ENCODE assay signal across 8 mouse cellular contexts in the genomic region with DNA sequence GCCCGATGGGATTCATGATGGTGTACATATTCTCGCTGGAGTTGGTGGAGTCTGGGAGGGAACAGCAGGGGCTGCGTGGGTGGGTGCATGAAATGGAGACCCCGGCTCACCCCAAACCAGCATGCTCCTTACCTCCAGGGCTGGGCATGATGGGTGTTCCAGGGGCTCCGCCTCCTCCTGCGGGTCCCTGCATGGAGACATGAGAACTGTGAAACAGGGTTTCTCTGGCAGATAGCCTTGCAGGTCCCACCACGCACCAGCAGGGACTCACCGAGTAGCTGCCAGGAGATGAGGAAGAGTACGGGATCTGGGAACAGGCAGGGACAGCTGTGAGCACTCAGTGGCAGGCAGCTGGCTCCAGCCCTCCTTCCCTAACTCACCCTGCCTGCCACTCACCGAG. TPM values are rescaled to one million over a fixed set of nuclear protein-coding genes. Genes with fewer than 3 reads are reported as not detected.
DNase-seq lines count a peak whose midpoint lies in the region; ATAC-seq and TF ChIP-seq lines count a peak whose summit lies in the region.
"Had no signal": no experiment of that assay in that cellular context is flagged by ENCODE, and none has a peak within 500 bp of the region (broad histone marks: within the 10 kb centered on the region; RNA-seq: fewer than 3 reads in every experiment).

No protein-coding gene starts in this region.

- no peak overlapping the region for H3ac ChIP-seq in myocyte (ENCODE audit: control insufficient read depth, insufficient read length)

- H3K9ac ChIP-seq in embryonic facial prominence, embryonic 13.5 days = peak overlapping the region; percentile 85
- peak overlapping the region; percentile 67 for H3K9ac ChIP-seq in hindbrain, embryonic 16.5 days (ENCODE audit: low read depth, low read length)

- peaks cover 45% of the 10 kb centered on the region for H3K36me3 ChIP-seq in embryonic facial prominence, embryonic 13.5 days
- H3K36me3 ChIP-seq in hindbrain, embryonic 16.5 days (ENCODE audit: control insufficient read depth, insufficient read depth, low read length) = peaks cover 11% of the 10 kb centered on the region
- H3K36me3 ChIP-seq in myocyte (ENCODE audit: control insufficient read depth, insufficient read depth) = no peaks in the 10 kb centered on the region
- H3K36me3 ChIP-seq in thymus, adult 2 months (ENCODE audit: control insufficient read depth, insufficient read depth, low read length) = peaks cover 12% of the 10 kb centered on the region; the same call in 1 of the 2 replicates

- TF ChIP-seq CTCF in left cerebral cortex, adult 2 months (IDR thresholded peaks at IDR 0.05) = no peak
- no peak for TF ChIP-seq CTCF in thymus, adult 2 months (IDR thresholded peaks at IDR 0.05; ENCODE audit: borderline replicate concordance, control insufficient read depth, extremely low read depth, insufficient read depth, low read length, poor library complexity)

- H3K79me2 ChIP-seq in myocyte (ENCODE audit: control insufficient read depth, insufficient read depth) = no peaks in the 10 kb centered on the region

- H3K27me3 ChIP-seq in embryonic facial prominence, embryonic 13.5 days = peaks cover 6% of the 10 kb centered on the region; the same call in 1 of the 2 replicates
- H3K27me3 ChIP-seq in hindbrain, embryonic 16.5 days (replicated peaks; ENCODE audit: control insufficient read depth, insufficient read depth, low read length) = no peaks in the 10 kb centered on the region
- H3K27me3 ChIP-seq in myocyte (ENCODE audit: control insufficient read depth, insufficient read depth, insufficient read length) = no peaks in the 10 kb centered on the region
- H3K27me3 ChIP-seq in thymus, adult 2 months (ENCODE audit: control insufficient read depth, insufficient read depth, low read length) = no peaks in the 10 kb centered on the region

- ATAC-seq in embryonic facial prominence, embryonic 13.5 days (ENCODE audit: insufficient number of reproducible peaks, insufficient read depth, low FRiP score, low TSS enrichment, low read depth) = no peak
- ATAC-seq in hindbrain, embryonic 16.5 days = no peak

- H3K27ac ChIP-seq in left cerebral cortex, adult 2 months = peak overlapping the region; percentile 37
- peak overlapping the region; percentile 69; the same call in 1 of the 2 replicates for H3K27ac ChIP-seq in embryonic facial prominence, embryonic 13.5 days
- no peak overlapping the region for H3K27ac ChIP-seq in hindbrain, embryonic 16.5 days (ENCODE audit: low read depth, low read length)
- H3K27ac ChIP-seq in thymus, adult 2 months (ENCODE audit: control insufficient read depth, insufficient read depth, low read length) = no peak overlapping the region

- DNase-seq in left cerebral cortex, adult 2 months (ENCODE audit: extremely low spot score in 1 of 2, low spot score in 2 of 2) = no peak
- no peak for DNase-seq in left cerebral cortex, postnatal 36 days (ENCODE audit: low spot score in 2 of 2)
- DNase-seq in left cerebral cortex, adult 11 months (ENCODE audit: low spot score) = no peak
- DNase-seq in thymus, adult 2 months = no peak

- no peaks in the 10 kb centered on the region for H3K9me3 ChIP-seq in embryonic facial prominence, embryonic 13.5 days
- peaks cover 2% of the 10 kb centered on the region; the same call in 1 of the 2 replicates for H3K9me3 ChIP-seq in hindbrain, embryonic 16.5 days (ENCODE audit: control insufficient read depth, low read length)

- intact Hi-C loops in left cerebral cortex, adult 2 months (cut with DNase I) = no loop called here
- intact Hi-C loops in left cerebral cortex, postnatal 36 days (cut with DNase I) = no loop called here

- no peak for TF ChIP-seq POLR2A in myocyte (IDR thresholded peaks at IDR 0.05; ENCODE audit: insufficient read length, low read depth)
- no peak for TF ChIP-seq POLR2A in thymus, adult 2 months (IDR thresholded peaks at IDR 0.05; ENCODE audit: control insufficient read depth, extremely low read depth, insufficient read depth, low read length, poor library complexity)

- H3K4me2 ChIP-seq in embryonic facial prominence, embryonic 13.5 days = peak overlapping the region; percentile 89
- peak overlapping the region; percentile 73 for H3K4me2 ChIP-seq in hindbrain, embryonic 16.5 days (ENCODE audit: low read length)
- no peak overlapping the region for H3K4me2 ChIP-seq in myocyte (ENCODE audit: low read depth)

- 0 out of 2 replicates have a peak overlapping the region, but pooled peaks have one; percentile 14 for H3K4me3 ChIP-seq in left cerebral cortex, adult 2 months
- peak overlapping the region; percentile 55 for H3K4me3 ChIP-seq in embryonic facial prominence, embryonic 13.5 days
- H3K4me3 ChIP-seq in hindbrain, embryonic 16.5 days (ENCODE audit: low read length) = peak overlapping the region; percentile 40
- H3K4me3 ChIP-seq in myocyte = no peak overlapping the region
- H3K4me3 ChIP-seq in thymus, adult 2 months (ENCODE audit: control insufficient read depth, insufficient read depth, low read length) = no peak overlapping the region

- H3K4me1 ChIP-seq in embryonic facial prominence, embryonic 13.5 days = peaks cover 66% of the 10 kb centered on the region
- H3K4me1 ChIP-seq in hindbrain, embryonic 16.5 days (ENCODE audit: control insufficient read depth, insufficient read depth, low read depth, low read length) = peaks cover 55% of the 10 kb centered on the region
- H3K4me1 ChIP-seq in thymus, adult 2 months (replicated peaks; ENCODE audit: control insufficient read depth, insufficient read depth, low read length) = peaks cover 18% of the 10 kb centered on the region

- 12% methylated on average over 10 of the region's 10 CpGs for WGBS in embryonic facial prominence, embryonic 13.5 days
- WGBS in hindbrain, embryonic 16.5 days = 16% methylated on average over 10 of the region's 10 CpGs
- WGBS in thymus, adult 2 months = 96% methylated on average over 10 of the region's 10 CpGs

TF ChIP-seq in myocyte, 11 proteins besides CTCF, POLR2A, EP300 and RAD21:
- TF ChIP-seq E2F4 (IDR thresholded peaks at IDR 0.05; ENCODE audit: insufficient read depth) (no peak), USF1 (IDR thresholded peaks at IDR 0.05; ENCODE audit: low read depth) (no peak), TCF12 (IDR thresholded peaks at IDR 0.05; ENCODE audit: insufficient read depth, poor library complexity, severe bottlenecking) (no peak), REST (IDR thresholded peaks at IDR 0.05; ENCODE audit: insufficient read depth, insufficient read length) (no peak), MYOD1 (IDR thresholded peaks at IDR 0.05; ENCODE audit: control insufficient read depth in 1 of 3, insufficient read length in 2 of 3, low read depth in 2 of 3) (peak in 2 of 3 experiments; percentile 16 to 48), TCF3 (IDR thresholded peaks at IDR 0.05; ENCODE audit: insufficient read length, low read depth) (no peak), POLR2AphosphoS2 (IDR thresholded peaks at IDR 0.05; ENCODE audit: insufficient read length, low read depth) (no peak)

RNA-seq across cellular contexts. Expression of gene Isyna1, which starts 4.5 kb away (rescaled TPM):
- total RNA-seq in left cerebral cortex, adult 2 months (2021) = 10 to 100 TPM; 52.9 to 55.3 TPM
- total RNA-seq in left cerebral cortex, postnatal 36 days (2021) = 10 to 100 TPM; 47.5 to 53.0 TPM
- 153 and 166 TPM in 2 replicates for polyA plus RNA-seq in embryonic facial prominence, embryonic 13.5 days (2015; fragmentation: Nextera tagmentation; extraction: Ambion mirVana)
- 150 and 164 TPM in 2 replicates for polyA plus RNA-seq in hindbrain, embryonic 16.5 days (2015; fragmentation: Nextera tagmentation; extraction: Ambion mirVana)
- 40.4 TPM for polyA plus RNA-seq in myocyte (2012; fragmentation: generic; extraction: Trizol)
- 185 and 201 TPM in 2 replicates for polyA plus RNA-seq in thymus, adult 2 months (2012; rRNA removed)

RNA-seq across cellular contexts. Expression of gene Ssbp4, which starts 9.9 kb away (rescaled TPM):
- 100 to 1,000 TPM; 221 to 261 TPM for total RNA-seq in left cerebral cortex, adult 2 months (2021)
- total RNA-seq in left cerebral cortex, postnatal 36 days (2021) = 100 to 1,000 TPM; 257 to 265 TPM
- 100 and 107 TPM in 2 replicates for polyA plus RNA-seq in embryonic facial prominence, embryonic 13.5 days (2015; fragmentation: Nextera tagmentation; extraction: Ambion mirVana)
- polyA plus RNA-seq in hindbrain, embryonic 16.5 days (2015; fragmentation: Nextera tagmentation; extraction: Ambion mirVana) = 148 and 157 TPM in 2 replicates
- polyA plus RNA-seq in myocyte (2012; fragmentation: generic; extraction: Trizol) = 133 TPM
- polyA plus RNA-seq in thymus, adult 2 months (2012; rRNA removed) = 392 and 506 TPM in 2 replicates

RNA-seq across cellular contexts. Expression of gene Lrrc25, which starts 17.2 kb away (rescaled TPM):
- total RNA-seq in left cerebral cortex, adult 2 months (2021) = under 1 TPM; 0.70 to 0.96 TPM
- total RNA-seq in left cerebral cortex, postnatal 36 days (2021) = 1 to 10 TPM in 1 of 2 experiments, under 1 TPM in 1; 0.44 to 1.2 TPM
- polyA plus RNA-seq in embryonic facial prominence, embryonic 13.5 days (2015; fragmentation: Nextera tagmentation; extraction: Ambion mirVana) = 1.9 TPM in 2 replicates
- polyA plus RNA-seq in hindbrain, embryonic 16.5 days (2015; fragmentation: Nextera tagmentation; extraction: Ambion mirVana) = 1.1 and 1.6 TPM in 2 replicates
- polyA plus RNA-seq in myocyte (2012; fragmentation: generic; extraction: Trizol) = not detected
- polyA plus RNA-seq in thymus, adult 2 months (2012; rRNA removed) = 15.3 and 18.5 TPM in 2 replicates

RNA-seq across cellular contexts. Expression of gene Gdf15, which starts 33.5 kb away (rescaled TPM):
- not detected for total RNA-seq in left cerebral cortex, adult 2 months (2021)
- not detected for total RNA-seq in left cerebral cortex, postnatal 36 days (2021)
- polyA plus RNA-seq in embryonic facial prominence, embryonic 13.5 days (2015; fragmentation: Nextera tagmentation; extraction: Ambion mirVana) = 0.14 and 0.22 TPM in 2 replicates
- polyA plus RNA-seq in hindbrain, embryonic 16.5 days (2015; fragmentation: Nextera tagmentation; extraction: Ambion mirVana) = 0.11 and 0.48 TPM in 2 replicates
- 54.1 TPM for polyA plus RNA-seq in myocyte (2012; fragmentation: generic; extraction: Trizol)
- polyA plus RNA-seq in thymus, adult 2 months (2012; rRNA removed) = 6.7 and 7.5 TPM in 2 replicates
- total RNA-seq: left cerebral cortex, postnatal 10 days had no signal

RNA-seq across cellular contexts. Expression of gene Ell, which starts 59.5 kb away (rescaled TPM):
- 10 to 100 TPM; 18.6 to 20.8 TPM for total RNA-seq in left cerebral cortex, adult 2 months (2021)
- 10 to 100 TPM; 19.1 to 20.7 TPM for total RNA-seq in left cerebral cortex, postnatal 36 days (2021)
- 20.6 and 21.3 TPM in 2 replicates for polyA plus RNA-seq in embryonic facial prominence, embryonic 13.5 days (2015; fragmentation: Nextera tagmentation; extraction: Ambion mirVana)
- polyA plus RNA-seq in hindbrain, embryonic 16.5 days (2015; fragmentation: Nextera tagmentation; extraction: Ambion mirVana) = 14.9 and 19.2 TPM in 2 replicates
- polyA plus RNA-seq in myocyte (2012; fragmentation: generic; extraction: Trizol) = 12.7 TPM
- polyA plus RNA-seq in thymus, adult 2 months (2012; rRNA removed) = 40.2 and 42.6 TPM in 2 replicates

Comparison
In these comparisons a context has a peak if more than half of its experiments do, and no peak if none do; other contexts are left out.
1. H3K27ac ChIP-seq: peak in left cerebral cortex, adult 2 months (single experiment) and embryonic facial prominence, embryonic 13.5 days (single experiment); none in hindbrain, embryonic 16.5 days (single experiment) and thymus, adult 2 months (single experiment).
2. H3K4me3 ChIP-seq: peak in left cerebral cortex, adult 2 months (single experiment), embryonic facial prominence, embryonic 13.5 days (single experiment) and hindbrain, embryonic 16.5 days (single experiment); none in myocyte (single experiment) and thymus, adult 2 months (single experiment).